Mouse (Mus musculus): ENCODE measurements at regions not wholly inside any gene's neighbourhood (a gene's known extent, or its start where the extent isn't known, plus 50 kb on each side); places are given as distances from the start of the nearest gene placed in this dataset.
A peak's percentile ranks its signal among the peaks of the same experiment; 100 is the strongest.
"Not testable (repeated sequence)": the region's sequence is repeated elsewhere in the genome, so short reads cannot be mapped to it uniquely, and the experiment has no call there.

- no peak for DNase-seq
Observed at GRCm38 (mm10) chr4:55663856-55664255, 131.6 kb upstream of the Klf4 start.

GRCm38 (mm10) chr4:55662041-55662440 lies 129.8 kb upstream of the Klf4 start:
- DNase-seq, result no peak

- DNase-seq, result no peak
Observed at GRCm38 (mm10) chr4:55658904-55659303, 126.6 kb upstream of the Klf4 start.

GRCm38 (mm10) chr4:55655329-55655728 lies 123.1 kb upstream of the Klf4 start:
- no peak for DNase-seq

GRCm38 (mm10) chr4:55652628-55653027 lies 120.4 kb upstream of the Klf4 start:
- DNase-seq, result no peak

- peak; percentile 58 for DNase-seq
Observed at GRCm38 (mm10) chr4:55651811-55652410, 119.6 kb upstream of the Klf4 start.

- peak; percentile 96 for DNase-seq
Observed at GRCm38 (mm10) chr4:55651051-55651763, 118.9 kb upstream of the Klf4 start.

- DNase-seq, result peak; percentile 27
Observed at GRCm38 (mm10) chr4:55650186-55650585, 117.9 kb upstream of the Klf4 start.

GRCm38 (mm10) chr4:55648376-55648775 lies 116.1 kb upstream of the Klf4 start:
- no peak for DNase-seq

GRCm38 (mm10) chr4:55645432-55645831 lies 113.2 kb upstream of the Klf4 start:
- no peak for DNase-seq

- no peak for DNase-seq
Observed at GRCm38 (mm10) chr4:55644895-55645294, 112.6 kb upstream of the Klf4 start.

GRCm38 (mm10) chr4:55634946-55635511 lies 102.8 kb upstream of the Klf4 start:
- DNase-seq, result no peak

GRCm38 (mm10) chr4:55631157-55631556 lies 98.9 kb upstream of the Klf4 start:
- no peak for DNase-seq

- not testable (repeated sequence) for DNase-seq
Observed at GRCm38 (mm10) chr4:55630215-55630614, 97.9 kb upstream of the Klf4 start.

GRCm38 (mm10) chr4:55624779-55625178 lies 92.5 kb upstream of the Klf4 start:
- no peak for DNase-seq

- DNase-seq, result peak; percentile 33
Observed at GRCm38 (mm10) chr4:55623151-55623760, 91.0 kb upstream of the Klf4 start.

- DNase-seq, result peak; percentile 23
Observed at GRCm38 (mm10) chr4:55622651-55623050, 90.4 kb upstream of the Klf4 start.

GRCm38 (mm10) chr4:55619891-55620290 lies 87.6 kb upstream of the Klf4 start:
- DNase-seq, result no peak

GRCm38 (mm10) chr4:55615808-55616207 lies 83.5 kb upstream of the Klf4 start:
- no peak for DNase-seq

GRCm38 (mm10) chr4:55613523-55613922 lies 81.3 kb upstream of the Klf4 start:
- no peak for DNase-seq

- no peak for DNase-seq
Observed at GRCm38 (mm10) chr4:55610998-55611397, 78.7 kb upstream of the Klf4 start.

GRCm38 (mm10) chr4:55609214-55609613 lies 76.9 kb upstream of the Klf4 start:
- DNase-seq, result no peak

GRCm38 (mm10) chr4:55605541-55605940 lies 73.3 kb upstream of the Klf4 start:
- no peak for DNase-seq

- peak; percentile 72 for DNase-seq
Observed at GRCm38 (mm10) chr4:55604915-55605314, 72.6 kb upstream of the Klf4 start.

All from lung, postnatal 10 days (tissue).